Mouse (Mus musculus) forebrain, embryonic 11.5 days (tissue): ENCODE results near the gene Yipf1. TPM values are rescaled to one million over a fixed set of nuclear protein-coding genes. Genes with fewer than 3 reads are reported as not detected.

Source experiments
- ATAC-seq: fragments of 200-750 bp; cut with Nextera tagmentation; replicated peaks from 2 replicates; pipeline ENCODE4 v1.8.0; 2017; ENCODE audit warnings: moderate TSS enrichment; ENCODE audit not compliant: low FRiP score
- DNase-seq: peaks from one replicate; pipeline ENCODE4 v3.0.0-alpha.2; 2017; ENCODE audit warnings: low spot score
- H3K27ac ChIP-seq: fragments of 300-500 bp; sonication (generic); 2 replicates; pipeline ENCODE4 v1.5.1; 2014; ENCODE audit warnings: low read depth, low read length
- H3K27me3 ChIP-seq: fragments of 300-500 bp; sonication (generic); 2 replicates; pipeline ENCODE4 v1.6.1; 2014; ENCODE audit warnings: mild to moderate bottlenecking, low read length, mixed read lengths; ENCODE audit not compliant: control insufficient read depth, insufficient read depth
- H3K36me3 ChIP-seq: fragments of 300-500 bp; sonication (generic); 2 replicates; pipeline ENCODE4 v1.6.1; 2014; ENCODE audit warnings: mild to moderate bottlenecking, low read length, moderate library complexity, mixed read lengths; ENCODE audit not compliant: control insufficient read depth, insufficient read depth
- H3K4me1 ChIP-seq: fragments of 300-500 bp; sonication (generic); replicated peaks from 2 replicates; pipeline ENCODE4 v1.6.1; 2014; ENCODE audit warnings: low read length, mixed read lengths; ENCODE audit not compliant: control insufficient read depth, insufficient read depth
- H3K4me2 ChIP-seq: fragments of 300-500 bp; sonication (generic); 2 replicates; pipeline ENCODE4 v1.6.1; 2014; ENCODE audit warnings: low read depth, mild to moderate bottlenecking, low read length, moderate library complexity, mixed read lengths; ENCODE audit not compliant: severe bottlenecking
- H3K4me3 ChIP-seq: fragments of 300-500 bp; sonication (generic); 2 replicates; pipeline ENCODE4 v1.5.1; 2014; ENCODE audit warnings: low read depth, low read length
- H3K9ac ChIP-seq: fragments of 300-500 bp; sonication (generic); 2 replicates; pipeline ENCODE4 v1.6.1; 2014; ENCODE audit warnings: low read length
- H3K9me3 ChIP-seq: fragments of 300-500 bp; sonication (generic); 2 replicates; pipeline ENCODE4 v1.6.1; 2016; ENCODE audit warnings: low read length, mixed read lengths; ENCODE audit not compliant: control insufficient read depth
- WGBS: fragments of 180-500 bp; shearing (Covaris S2); extraction: QIAGEN DNeasy Blood & Tissue Kit; methylation state at CpG from one replicate; pipeline ENCODE4 v1.1.7; 2014; 5-methylcytosine and 5-hydroxymethylcytosine counted together
- polyA plus RNA-seq: library from polyadenylated mRNA; unstranded; fragments of >200 nt; fragmentation: Nextera tagmentation; extraction: Ambion mirVana; gene quantifications from 2 replicates; pipeline ENCODE4 v1.2.1, GENCODE M21; 2014

Gene Yipf1
- 35.6 and 40.8 TPM in 2 replicates for polyA plus RNA-seq

- Histone ChIP-seq H3K9me3 (no peaks in the 10 kb centered on the region), H3K4me3 (peak within 1 kb of the TSS; percentile 57), H3K4me2 (peak within 1 kb of the TSS; percentile 73), H3K27me3 (no peaks in the 10 kb centered on the region), H3K36me3 (no peaks in the 10 kb centered on the region), H3K4me1 (peaks cover 4% of the 10 kb centered on the region; the same call in 1 of the 2 replicates), H3K27ac (no peak within 1 kb of the TSS), H3K9ac (peak within 1 kb of the TSS; percentile 61)
- 1% methylated on average over 29 of the region's 29 CpGs for WGBS
- ATAC-seq: peak; percentile 94
- DNase-seq: peak; percentile 90
These were observed at the start of gene Yipf1 for GRCm38 (mm10) chr4:107313690-107314478. Gene Yipf1 (plus strand): TSS chr4:107314363.

GRCm38 (mm10) chr4:107273683-107274082 is 40.5 kb upstream of the Yipf1 start:
- Histone ChIP-seq H3K4me2 (no peak overlapping the region), H3K4me3 (no peak overlapping the region), H3K9me3 (no peaks in the 10 kb centered on the region), H3K36me3 (no peaks in the 10 kb centered on the region), H3K9ac (no peak overlapping the region), H3K27ac (no peak overlapping the region), H3K27me3 (peaks cover 2% of the 10 kb centered on the region; the same call in 1 of the 2 replicates), H3K4me1 (peaks cover 6% of the 10 kb centered on the region; the same call in 1 of the 2 replicates)
- DNase-seq: no peak
- ATAC-seq: no peak
- WGBS: 90% methylated on average over 4 of the region's 4 CpGs

- 93% methylated on average over 5 of the region's 5 CpGs for WGBS
- H3K36me3 ChIP-seq: no peaks in the 10 kb centered on the region
- peaks cover 2% of the 10 kb centered on the region; the same call in 1 of the 2 replicates for H3K27me3 ChIP-seq
- H3K4me1 ChIP-seq: peaks cover 7% of the 10 kb centered on the region; the same call in 1 of the 2 replicates
- ATAC-seq (no peak), DNase-seq (no peak)
- no peak overlapping the region for H3K4me2 ChIP-seq
- no peak overlapping the region for H3K4me3 ChIP-seq
- H3K9ac ChIP-seq: no peak overlapping the region
- H3K9me3 ChIP-seq: no peaks in the 10 kb centered on the region
- no peak overlapping the region for H3K27ac ChIP-seq
These were observed 39.7 kb upstream of the Yipf1 start for GRCm38 (mm10) chr4:107274511-107274910.

GRCm38 (mm10) chr4:107278188-107278707 is 35.9 kb upstream of the Yipf1 start:
- H3K36me3 ChIP-seq: no peaks in the 10 kb centered on the region
- WGBS: 10% methylated on average over 8 of the region's 8 CpGs
- H3K4me1 ChIP-seq: peaks cover 7% of the 10 kb centered on the region; the same call in 1 of the 2 replicates
- no peak overlapping the region for H3K4me3 ChIP-seq
- H3K9ac ChIP-seq: no peak overlapping the region
- DNase-seq (no peak), ATAC-seq (peak; percentile 42; the same call in 1 of the 2 replicates)
- H3K9me3 ChIP-seq: no peaks in the 10 kb centered on the region
- peaks cover 4% of the 10 kb centered on the region for H3K27me3 ChIP-seq
- H3K27ac ChIP-seq: 0 out of 2 replicates have a peak overlapping the region, but pooled peaks have one; percentile 12
- H3K4me2 ChIP-seq: peak overlapping the region; percentile 26; the same call in 1 of the 2 replicates

GRCm38 (mm10) chr4:107280843-107281475 is 33.2 kb upstream of the Yipf1 start:
- Histone ChIP-seq H3K27ac (no peak overlapping the region), H3K9me3 (no peaks in the 10 kb centered on the region), H3K4me1 (peaks cover 7% of the 10 kb centered on the region; the same call in 1 of the 2 replicates), H3K27me3 (peaks cover 4% of the 10 kb centered on the region), H3K36me3 (no peaks in the 10 kb centered on the region), H3K9ac (no peak overlapping the region), H3K4me3 (no peak overlapping the region), H3K4me2 (no peak overlapping the region)
- DNase-seq: no peak
- ATAC-seq: no peak
- 76% methylated on average over 7 of the region's 7 CpGs for WGBS

GRCm38 (mm10) chr4:107285446-107286200 is 28.5 kb upstream of the Yipf1 start:
- no peaks in the 10 kb centered on the region for H3K9me3 ChIP-seq
- H3K27ac ChIP-seq: no peak overlapping the region
- H3K4me1 ChIP-seq: no peaks in the 10 kb centered on the region
- DNase-seq: no peak
- no peak overlapping the region for H3K4me2 ChIP-seq
- H3K36me3 ChIP-seq: no peaks in the 10 kb centered on the region
- ATAC-seq: no peak
- WGBS: 85% methylated on average over 3 of the region's 3 CpGs
- no peak overlapping the region for H3K4me3 ChIP-seq
- no peak overlapping the region for H3K9ac ChIP-seq
- no peaks in the 10 kb centered on the region for H3K27me3 ChIP-seq

GRCm38 (mm10) chr4:107286386-107286785 is 27.8 kb upstream of the Yipf1 start:
- H3K27me3 ChIP-seq: no peaks in the 10 kb centered on the region
- H3K36me3 ChIP-seq: no peaks in the 10 kb centered on the region
- 95% methylated on average over 8 of the region's 8 CpGs for WGBS
- no peaks in the 10 kb centered on the region for H3K4me1 ChIP-seq
- H3K9me3 ChIP-seq: no peaks in the 10 kb centered on the region
- H3K4me3 ChIP-seq: no peak overlapping the region
- ATAC-seq: no peak
- no peak overlapping the region for H3K4me2 ChIP-seq
- DNase-seq: no peak
- no peak overlapping the region for H3K9ac ChIP-seq
- no peak overlapping the region for H3K27ac ChIP-seq

GRCm38 (mm10) chr4:107287517-107287916 is 26.6 kb upstream of the Yipf1 start:
- H3K9me3 ChIP-seq: no peaks in the 10 kb centered on the region
- H3K4me3 ChIP-seq: no peak overlapping the region
- no peak for DNase-seq
- H3K36me3 ChIP-seq: no peaks in the 10 kb centered on the region
- no peak for ATAC-seq
- no peak overlapping the region for H3K9ac ChIP-seq
- 79% methylated on average over 2 of the region's 2 CpGs for WGBS
- no peak overlapping the region for H3K27ac ChIP-seq
- no peaks in the 10 kb centered on the region for H3K4me1 ChIP-seq
- no peaks in the 10 kb centered on the region for H3K27me3 ChIP-seq
- H3K4me2 ChIP-seq: no peak overlapping the region
